Mouse (Mus musculus) ES-Bruce4 (cell line): Measurements from ENCODE around the gene Psmd5.
"Not testable (repeated sequence)": the region's sequence is repeated elsewhere in the genome, so short reads cannot be mapped to it uniquely, and the experiment has no call there.

Source experiments
- EP300 ChIP-seq: IDR thresholded peaks from 2 replicates; pipeline ENCODE4 v1.6.1; 2011; ENCODE audit warnings: low read depth, low read length; ENCODE audit not compliant: insufficient read depth
- POLR2A ChIP-seq: IDR thresholded peaks from one replicate; pipeline ENCODE4 v1.8.1; 2011; ENCODE audit warnings: low read length; ENCODE audit not compliant: insufficient read depth

DNA sequence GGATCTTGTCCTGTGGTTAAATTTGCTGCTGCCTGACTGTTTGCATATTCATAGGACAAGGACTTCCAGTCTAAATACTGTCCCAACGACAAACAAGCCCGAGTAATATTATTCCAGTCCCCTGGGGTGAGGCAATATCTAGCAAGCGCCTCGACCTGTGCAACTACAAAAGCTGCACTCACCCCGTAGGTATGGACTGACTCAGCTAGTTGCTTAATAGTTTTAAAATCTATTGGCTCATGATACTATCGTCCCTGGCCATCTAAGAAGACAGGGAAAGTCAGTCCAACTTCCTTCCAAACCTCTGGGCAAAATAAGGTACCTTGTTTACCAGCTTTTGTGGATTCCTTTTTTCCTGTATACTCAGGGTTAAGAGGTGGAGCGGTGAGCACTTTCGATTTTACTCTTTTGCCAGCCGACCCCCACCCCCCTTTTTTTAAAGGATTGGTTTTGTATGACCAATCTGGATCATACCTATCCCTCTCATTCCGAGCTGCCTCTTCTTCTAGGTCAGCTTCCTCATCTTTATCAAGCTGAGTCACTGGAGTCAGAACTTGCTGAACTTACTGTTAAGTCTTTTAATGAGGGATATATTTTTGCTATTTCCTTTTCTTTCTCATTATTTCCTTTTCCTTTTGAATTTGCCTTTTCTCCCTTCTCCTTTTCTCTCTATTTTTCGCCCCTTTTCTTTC lies 41.9 kb downstream of the Psmd5 start, which contains the start of gene Gm34653:
- TF ChIP-seq EP300, POLR2A: not testable (repeated sequence)
